Mouse (Mus musculus): Measurements from ENCODE around the gene Nap1l4. TPM values are rescaled to one million over a fixed set of nuclear protein-coding genes. Genes with fewer than 3 reads are reported as not detected.

Nap1l4 gene
- 79.3 and 82.7 TPM in 2 replicates for polyA plus RNA-seq (2015; fragmentation: Nextera tagmentation; extraction: Ambion mirVana)

- Histone ChIP-seq H3K27ac (replicated peaks) (peak within 1 kb of the TSS; percentile 91), H3K36me3 (replicated peaks) (peaks cover 32% of the 10 kb centered on the region), H3K9me3 (replicated peaks) (no peaks in the 10 kb centered on the region), H3K4me3 (replicated peaks) (peak within 1 kb of the TSS; percentile 91), H3K4me1 (replicated peaks) (peaks cover 43% of the 10 kb centered on the region), H3K9ac (peak within 1 kb of the TSS; percentile 92), H3K27me3 (no peaks in the 10 kb centered on the region), H3K4me2 (peak within 1 kb of the TSS; percentile 76)
- peak; percentile 92 for ATAC-seq (ENCODE audit: insufficient read depth)
- WGBS (ENCODE audit: insufficient replicate concordance): under 1% methylated on average over 42 of the region's 43 CpGs
These were observed at the start of gene Nap1l4 for GRCm38 (mm10) chr7:143548976-143549457. Gene Nap1l4, minus strand, starts transcription at chr7:143549106.

- peaks cover 85% of the 10 kb centered on the region for H3K36me3 ChIP-seq (replicated peaks)
- no peak overlapping the region for H3K27ac ChIP-seq (replicated peaks)
- 85% methylated on average over 5 of the region's 5 CpGs for WGBS (ENCODE audit: insufficient replicate concordance)
- no peak overlapping the region for H3K4me3 ChIP-seq (replicated peaks)
- ATAC-seq (ENCODE audit: insufficient read depth): no peak
- no peak overlapping the region for H3K4me2 ChIP-seq
- peaks cover 30% of the 10 kb centered on the region for H3K4me1 ChIP-seq (replicated peaks)
- no peak overlapping the region for H3K9ac ChIP-seq
- H3K9me3 ChIP-seq (replicated peaks): no peaks in the 10 kb centered on the region
- no peaks in the 10 kb centered on the region for H3K27me3 ChIP-seq
These were observed 46.0 kb upstream of the Nap1l4 start for GRCm38 (mm10) chr7:143594865-143595264.

- no peak for ATAC-seq (ENCODE audit: insufficient read depth)
- Histone ChIP-seq H3K9ac (no peak overlapping the region), H3K27me3 (no peaks in the 10 kb centered on the region), H3K9me3 (replicated peaks) (no peaks in the 10 kb centered on the region), H3K4me1 (replicated peaks) (peaks cover 11% of the 10 kb centered on the region), H3K36me3 (replicated peaks) (peaks cover 98% of the 10 kb centered on the region), H3K4me2 (no peak overlapping the region), H3K4me3 (replicated peaks) (no peak overlapping the region), H3K27ac (replicated peaks) (no peak overlapping the region)
- 88% methylated on average over 10 of the region's 10 CpGs for WGBS (ENCODE audit: insufficient replicate concordance)
These were observed 43.3 kb upstream of the Nap1l4 start for GRCm38 (mm10) chr7:143592255-143592654.

GRCm38 (mm10) chr7:143588006-143588405 is 39.1 kb upstream of the Nap1l4 start:
- no peak overlapping the region for H3K4me2 ChIP-seq
- H3K27ac ChIP-seq (replicated peaks): no peak overlapping the region
- H3K4me1 ChIP-seq (replicated peaks): 0 out of 2 replicates have a peak, but pooled peaks cover under 1% of the 10 kb centered on the region
- H3K9me3 ChIP-seq (replicated peaks): no peaks in the 10 kb centered on the region
- ATAC-seq (ENCODE audit: insufficient read depth): no peak
- H3K9ac ChIP-seq: no peak overlapping the region
- H3K4me3 ChIP-seq (replicated peaks): no peak overlapping the region
- WGBS (ENCODE audit: insufficient replicate concordance): 85% methylated on average over 4 of the region's 4 CpGs
- H3K36me3 ChIP-seq (replicated peaks): peaks cover 100% of the 10 kb centered on the region
- no peaks in the 10 kb centered on the region for H3K27me3 ChIP-seq

GRCm38 (mm10) chr7:143587586-143587985 is 38.7 kb upstream of the Nap1l4 start:
- no peak overlapping the region for H3K27ac ChIP-seq (replicated peaks)
- ATAC-seq (ENCODE audit: insufficient read depth): no peak
- no peak overlapping the region for H3K4me3 ChIP-seq (replicated peaks)
- no peak overlapping the region for H3K9ac ChIP-seq
- H3K4me2 ChIP-seq: no peak overlapping the region
- no peaks in the 10 kb centered on the region for H3K27me3 ChIP-seq
- WGBS (ENCODE audit: insufficient replicate concordance): 84% methylated on average over 5 of the region's 5 CpGs
- no peaks in the 10 kb centered on the region for H3K4me1 ChIP-seq (replicated peaks)
- H3K36me3 ChIP-seq (replicated peaks): peaks cover 100% of the 10 kb centered on the region
- no peaks in the 10 kb centered on the region for H3K9me3 ChIP-seq (replicated peaks)

GRCm38 (mm10) chr7:143583956-143584355 is 35.0 kb upstream of the Nap1l4 start:
- H3K4me3 ChIP-seq (replicated peaks): no peak overlapping the region
- no peaks in the 10 kb centered on the region for H3K9me3 ChIP-seq (replicated peaks)
- peaks cover 100% of the 10 kb centered on the region for H3K36me3 ChIP-seq (replicated peaks)
- no peak for ATAC-seq (ENCODE audit: insufficient read depth)
- H3K27ac ChIP-seq (replicated peaks): no peak overlapping the region
- no peak overlapping the region for H3K4me2 ChIP-seq
- H3K27me3 ChIP-seq: no peaks in the 10 kb centered on the region
- no peak overlapping the region for H3K9ac ChIP-seq
- H3K4me1 ChIP-seq (replicated peaks): no peaks in the 10 kb centered on the region
- WGBS (ENCODE audit: insufficient replicate concordance): 20% methylated on average over 3 of the region's 3 CpGs

- Histone ChIP-seq H3K9me3 (replicated peaks) (no peaks in the 10 kb centered on the region), H3K9ac (no peak overlapping the region), H3K4me1 (replicated peaks) (no peaks in the 10 kb centered on the region), H3K4me3 (replicated peaks) (no peak overlapping the region), H3K4me2 (no peak overlapping the region), H3K27ac (replicated peaks) (no peak overlapping the region), H3K36me3 (replicated peaks) (peaks cover 100% of the 10 kb centered on the region), H3K27me3 (no peaks in the 10 kb centered on the region)
- ATAC-seq (ENCODE audit: insufficient read depth): no peak
- 84% methylated on average over 5 of the region's 5 CpGs for WGBS (ENCODE audit: insufficient replicate concordance)
These were observed 34.1 kb upstream of the Nap1l4 start for GRCm38 (mm10) chr7:143583025-143583424.

GRCm38 (mm10) chr7:143575751-143576150 is 26.8 kb upstream of the Nap1l4 start:
- 91% methylated on average over 11 of the region's 11 CpGs for WGBS (ENCODE audit: insufficient replicate concordance)
- no peak overlapping the region for H3K27ac ChIP-seq (replicated peaks)
- no peak overlapping the region for H3K4me3 ChIP-seq (replicated peaks)
- H3K36me3 ChIP-seq (replicated peaks): peaks cover 100% of the 10 kb centered on the region
- no peaks in the 10 kb centered on the region for H3K9me3 ChIP-seq (replicated peaks)
- no peak for ATAC-seq (ENCODE audit: insufficient read depth)
- H3K4me2 ChIP-seq: no peak overlapping the region
- H3K27me3 ChIP-seq: no peaks in the 10 kb centered on the region
- H3K9ac ChIP-seq: no peak overlapping the region
- no peaks in the 10 kb centered on the region for H3K4me1 ChIP-seq (replicated peaks)

- H3K9ac ChIP-seq: no peak overlapping the region
- no peaks in the 10 kb centered on the region for H3K9me3 ChIP-seq (replicated peaks)
- H3K27me3 ChIP-seq: no peaks in the 10 kb centered on the region
- peak; percentile 96 for ATAC-seq (ENCODE audit: insufficient read depth)
- H3K27ac ChIP-seq (replicated peaks): peak overlapping the region; percentile 84
- peaks cover 100% of the 10 kb centered on the region for H3K36me3 ChIP-seq (replicated peaks)
- WGBS (ENCODE audit: insufficient replicate concordance): 11% methylated on average over 3 of the region's 3 CpGs
- peak overlapping the region; percentile 53 for H3K4me2 ChIP-seq
- H3K4me1 ChIP-seq (replicated peaks): peaks cover 31% of the 10 kb centered on the region
- H3K4me3 ChIP-seq (replicated peaks): 0 out of 2 replicates have a peak overlapping the region, but pooled peaks have one; percentile 9
These were observed 16.7 kb upstream of the Nap1l4 start for GRCm38 (mm10) chr7:143565648-143566039.

- Histone ChIP-seq H3K9me3 (replicated peaks) (no peaks in the 10 kb centered on the region), H3K9ac (0 out of 2 replicates have a peak overlapping the region, but pooled peaks have one; percentile 42), H3K27ac (replicated peaks) (peak overlapping the region; percentile 84), H3K4me1 (replicated peaks) (peaks cover 31% of the 10 kb centered on the region), H3K36me3 (replicated peaks) (peaks cover 100% of the 10 kb centered on the region), H3K4me3 (replicated peaks) (no peak overlapping the region), H3K4me2 (peak overlapping the region; percentile 53), H3K27me3 (no peaks in the 10 kb centered on the region)
- WGBS (ENCODE audit: insufficient replicate concordance): 43% methylated on average over 6 of the region's 6 CpGs
- no peak for ATAC-seq (ENCODE audit: insufficient read depth)
These were observed 16.2 kb upstream of the Nap1l4 start for GRCm38 (mm10) chr7:143565015-143565647.

- H3K4me2 ChIP-seq: no peak overlapping the region
- no peak for ATAC-seq (ENCODE audit: insufficient read depth)
- H3K36me3 ChIP-seq (replicated peaks): peaks cover 100% of the 10 kb centered on the region
- no peaks in the 10 kb centered on the region for H3K27me3 ChIP-seq
- no peak overlapping the region for H3K9ac ChIP-seq
- no peaks in the 10 kb centered on the region for H3K9me3 ChIP-seq (replicated peaks)
- H3K27ac ChIP-seq (replicated peaks): no peak overlapping the region
- peaks cover 31% of the 10 kb centered on the region for H3K4me1 ChIP-seq (replicated peaks)
- H3K4me3 ChIP-seq (replicated peaks): no peak overlapping the region
- 89% methylated on average over 5 of the region's 5 CpGs for WGBS (ENCODE audit: insufficient replicate concordance)
These were observed 14.9 kb upstream of the Nap1l4 start for GRCm38 (mm10) chr7:143563787-143564186.

Measured in liver, embryonic 15.5 days (tissue).